Mouse (Mus musculus): ENCODE data around the gene Gid4. TPM values are rescaled to one million over a fixed set of nuclear protein-coding genes. Genes with fewer than 3 reads are reported as not detected.

Gid4 gene
- 19.8 to 21.8 TPM (median 20.4 TPM) in 4 replicates for total RNA-seq (2023)

GRCm38 (mm10) chr11:60416963-60417716, at the start of gene Gid4:
Gene Gid4 (plus strand): TSS chr11:60417145.

DNA sequence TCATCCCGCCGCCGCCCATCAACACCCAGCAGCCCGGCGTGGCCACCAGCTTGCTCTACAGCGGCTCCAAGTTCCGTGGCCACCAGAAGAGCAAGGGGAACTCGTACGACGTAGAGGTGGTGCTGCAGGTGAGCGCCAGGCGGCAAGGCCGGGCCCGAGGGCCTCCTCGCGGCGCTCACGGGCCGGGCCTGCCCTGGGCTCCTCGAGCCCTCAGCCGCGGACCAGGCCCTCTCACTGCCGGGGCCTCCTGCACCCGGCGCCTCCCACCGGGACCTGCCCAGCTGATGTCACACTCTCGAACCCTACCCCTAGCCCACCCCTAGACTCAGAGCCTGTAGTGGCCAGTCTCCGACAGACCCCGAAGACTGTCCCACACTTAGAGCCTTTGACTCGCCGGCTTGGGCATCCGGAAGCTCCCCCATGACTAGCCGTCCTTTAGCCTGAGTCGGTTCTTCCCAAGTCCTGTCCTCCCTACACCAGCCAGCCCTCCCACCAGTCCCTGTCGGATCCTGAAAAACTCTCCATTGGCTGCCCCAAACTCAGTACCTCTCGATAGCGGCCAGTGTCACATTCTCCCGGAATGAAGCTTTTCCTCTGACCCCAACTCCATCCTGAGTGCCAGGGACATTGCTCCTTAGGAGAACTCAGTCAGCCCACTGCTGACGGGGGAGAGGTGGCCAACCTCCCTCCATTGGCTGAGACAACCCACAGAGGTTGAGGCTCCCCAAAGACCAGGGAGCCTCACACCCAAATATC, 950 bp downstream of the Gid4 start, which contains the start of gene Atpaf2:
Gene Atpaf2 (minus strand): TSS at position 741 of the 756 bp plus-strand sequence.

DNA sequence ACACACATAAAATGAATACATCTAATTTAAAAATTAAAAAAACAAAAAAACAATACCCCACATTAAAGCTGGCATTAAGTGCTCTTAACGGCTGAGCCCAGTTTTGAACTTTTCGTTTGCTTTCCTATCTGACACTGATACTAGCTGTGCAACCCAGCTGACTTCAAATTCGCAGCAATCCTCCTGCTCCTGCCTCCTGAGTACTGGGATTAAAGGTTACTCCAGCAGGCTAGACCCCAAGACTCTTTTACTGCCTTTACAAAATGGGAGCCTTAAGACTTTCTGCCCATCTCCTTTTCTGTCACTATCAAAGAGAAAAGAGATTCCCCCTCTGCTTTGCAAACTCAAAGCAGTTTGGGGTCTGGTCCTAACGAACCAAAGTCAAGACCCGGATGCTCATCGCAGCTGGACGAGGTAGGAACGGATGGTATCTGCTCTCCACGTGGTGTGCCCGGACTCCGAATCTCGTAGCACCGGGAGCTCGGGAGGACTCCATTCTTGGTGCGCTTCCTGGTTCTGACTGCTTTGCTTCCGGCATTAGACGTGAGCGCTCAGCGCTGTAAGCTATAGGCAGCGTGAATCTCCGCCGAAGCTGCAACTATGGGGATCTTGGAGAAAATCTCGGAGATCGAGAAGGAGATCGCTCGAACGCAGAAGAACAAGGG, 37.3 kb downstream of the Gid4 start, which contains the start of gene Drg2:
Gene Drg2 (plus strand): TSS at position 512 of the 665 bp plus-strand sequence.

GRCm38 (mm10) chr11:60469039-60469438, 52.1 kb downstream of the Gid4 start, which contains the start of gene Myo15:
Gene Myo15 (plus strand): TSS chr11:60469339.

Other genes starting within 250 kb of the Gid4 start
- 81.5 to 134 TPM (median 119 TPM) in 4 replicates for gene Srebf1, start 194.6 kb upstream of the Gid4 start, total RNA-seq (2023)
- gene Tom1l2, start 64.2 kb upstream of the Gid4 start, total RNA-seq (2023), result 24.8 to 31.0 TPM (median 28.6 TPM) in 4 replicates
- not detected in 4 replicates for gene Drc3, start 63.8 kb upstream of the Gid4 start, total RNA-seq (2023)
- 20.8 to 27.1 TPM (median 24.9 TPM) in 4 replicates for gene Atpaf2, start 1.3 kb downstream of the Gid4 start, total RNA-seq (2023)
- 63.8 to 64.9 TPM (median 64.0 TPM) in 4 replicates for gene Drg2, start 37.4 kb downstream of the Gid4 start, total RNA-seq (2023)
- gene Myo15, start 52.2 kb downstream of the Gid4 start, total RNA-seq (2023), result 0.47 to 0.73 TPM (median 0.61 TPM) in 4 replicates
- gene Alkbh5, start 119.2 kb downstream of the Gid4 start, total RNA-seq (2023), result 69.4 to 75.1 TPM (median 71.0 TPM) in 4 replicates